Mouse (Mus musculus): ENCODE measurements around the gene Crtc2.
"Not testable (repeated sequence)": the region's sequence is repeated elsewhere in the genome, so short reads cannot be mapped to it uniquely, and the experiment has no call there.

Crtc2 gene

DNA sequence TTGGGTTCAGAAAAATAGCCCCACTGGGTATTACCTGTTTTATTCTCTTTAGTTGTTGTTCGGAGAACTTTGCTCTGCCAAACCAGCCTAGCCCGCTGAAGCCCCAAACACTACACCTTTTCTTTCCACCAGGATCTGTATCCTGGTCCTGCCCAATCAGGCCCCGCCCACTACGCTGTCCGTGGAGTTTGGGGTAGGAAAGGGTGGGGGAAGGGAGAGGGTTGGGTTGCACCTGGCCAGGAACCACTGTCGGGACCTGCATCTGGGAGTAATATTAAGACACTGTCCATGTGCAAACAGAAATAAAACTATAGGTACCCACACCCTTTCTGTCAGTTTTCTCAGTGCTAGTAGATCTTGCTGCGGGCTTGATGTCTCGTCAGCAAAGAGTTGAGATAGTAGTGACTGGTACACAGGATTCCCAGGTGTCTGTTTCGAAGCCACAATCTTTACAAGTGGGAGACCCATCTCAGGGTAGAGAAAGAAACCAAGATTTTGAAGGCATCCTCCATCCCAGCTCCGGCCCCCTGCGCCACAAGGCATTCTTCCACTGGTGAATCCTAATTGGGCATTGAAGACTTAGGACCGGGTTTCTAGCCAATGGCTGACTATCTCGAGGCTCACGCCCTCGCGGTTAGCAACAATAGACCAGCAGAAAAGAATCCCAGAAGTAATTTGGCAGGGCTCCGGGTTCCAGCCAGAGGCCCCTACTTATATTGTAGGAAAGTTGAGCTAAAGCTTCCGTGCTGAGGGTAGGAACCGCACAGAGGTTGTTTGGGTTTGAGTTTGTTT is 10.8 kb upstream of the Crtc2 start, which contains the start of gene Creb3l4:
Gene Creb3l4, minus strand, starts transcription at position 529 of the 792 bp plus-strand sequence.
- DNase-seq (ENCODE audit: low read depth, low spot score), result no peak

DNA sequence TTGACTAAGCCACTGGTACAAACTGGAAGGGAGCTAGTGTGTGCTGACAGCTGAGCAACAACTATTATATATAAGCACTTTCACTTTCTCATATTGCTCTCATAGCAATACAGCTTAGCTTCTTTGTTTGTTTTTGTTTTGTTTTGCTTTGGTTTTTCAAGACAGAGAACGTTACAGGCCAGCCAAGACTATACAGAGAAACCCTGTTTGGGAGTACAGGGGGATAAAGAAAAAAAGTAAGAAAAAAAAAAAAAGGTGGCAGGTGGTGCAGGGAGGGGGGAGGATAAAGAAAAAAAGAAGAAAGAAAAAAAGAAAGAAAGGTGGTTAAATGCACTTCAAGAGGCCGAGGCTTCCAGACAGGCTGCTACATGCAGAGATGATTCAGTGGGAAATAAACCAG is 8.6 kb upstream of the Crtc2 start:
- peak; percentile 48 for DNase-seq (ENCODE audit: low read depth, low spot score)

DNA sequence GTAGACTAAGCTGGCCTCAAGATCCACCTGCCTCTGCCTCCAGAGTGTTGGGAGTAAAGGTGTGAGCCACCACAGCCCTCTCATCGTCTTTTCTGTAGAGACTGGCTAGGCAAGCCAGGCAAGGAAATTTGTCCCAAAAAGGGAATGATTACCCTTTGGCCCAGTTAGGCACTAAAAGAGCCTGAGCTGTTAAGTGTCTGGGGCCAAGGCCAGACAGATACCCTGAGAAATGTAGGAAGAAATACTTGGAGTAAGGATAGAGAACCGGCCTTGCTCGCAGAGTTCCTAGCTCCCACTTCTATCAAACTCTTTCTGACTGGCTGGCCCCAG is 6.4 kb upstream of the Crtc2 start:
- DNase-seq (ENCODE audit: low read depth, low spot score), result no peak

DNA sequence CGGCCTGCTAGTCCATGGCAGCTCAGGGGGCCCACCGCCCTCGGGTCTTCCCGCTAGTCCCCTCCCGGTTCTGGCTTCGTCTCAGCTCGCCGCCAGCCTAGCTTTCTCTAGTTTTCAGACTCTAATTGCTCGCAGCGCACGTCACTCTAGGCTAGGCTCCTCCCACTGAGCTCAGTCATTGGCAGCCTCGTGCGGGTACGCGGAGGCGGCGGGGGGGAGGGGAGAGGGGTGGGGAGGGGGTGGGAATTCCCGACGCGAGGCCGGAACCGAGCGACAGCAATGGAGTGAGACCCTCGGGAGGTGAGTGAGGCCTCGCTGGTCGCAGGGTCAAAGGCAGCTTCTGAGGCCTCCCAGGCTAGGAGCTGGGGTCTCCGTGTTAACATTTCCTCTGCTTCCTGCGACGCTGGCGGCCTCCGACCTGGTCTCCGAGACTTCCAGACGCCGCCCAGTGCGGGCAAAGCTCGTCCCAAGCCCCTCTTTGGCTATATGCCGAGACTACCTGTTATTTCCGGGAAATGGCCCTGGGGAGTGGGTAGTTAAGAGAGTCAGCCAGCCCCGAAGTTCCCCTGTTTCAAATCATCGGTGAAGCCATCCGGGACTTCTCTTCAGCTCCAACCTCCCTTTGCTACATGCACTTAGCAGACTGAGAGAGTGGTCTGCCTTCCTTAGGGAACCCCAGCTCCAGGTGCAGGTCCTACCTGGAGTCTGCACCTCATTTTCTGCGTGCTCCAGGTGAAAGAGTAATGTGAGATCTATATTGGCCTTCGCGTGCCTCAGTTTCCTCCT is 5.8 kb upstream of the Crtc2 start, which contains the start of gene Slc39a1:
Gene Slc39a1, plus strand, starts transcription at position 213 of the 786 bp plus-strand sequence.
- DNase-seq (ENCODE audit: low read depth, low spot score), result peak; percentile 95

DNA sequence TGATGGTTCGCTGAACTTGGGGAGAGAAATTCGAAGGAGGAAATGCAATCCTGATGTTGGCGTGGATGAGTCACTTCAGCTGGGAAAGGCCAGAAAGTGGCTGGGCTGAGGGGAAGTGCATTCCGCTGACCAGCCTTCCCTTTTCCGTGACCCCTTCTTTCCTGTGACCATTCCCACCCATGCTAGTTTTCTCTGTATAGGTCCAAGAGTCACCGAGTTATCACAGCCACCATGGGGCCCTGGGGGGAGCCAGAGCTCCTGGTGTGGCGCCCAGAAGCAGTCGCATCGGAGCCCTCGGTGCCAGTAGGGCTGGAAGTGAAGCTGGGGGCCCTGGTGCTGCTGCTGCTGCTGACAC is 5.2 kb upstream of the Crtc2 start:
- DNase-seq (ENCODE audit: low read depth, low spot score), result peak; percentile 37

DNA sequence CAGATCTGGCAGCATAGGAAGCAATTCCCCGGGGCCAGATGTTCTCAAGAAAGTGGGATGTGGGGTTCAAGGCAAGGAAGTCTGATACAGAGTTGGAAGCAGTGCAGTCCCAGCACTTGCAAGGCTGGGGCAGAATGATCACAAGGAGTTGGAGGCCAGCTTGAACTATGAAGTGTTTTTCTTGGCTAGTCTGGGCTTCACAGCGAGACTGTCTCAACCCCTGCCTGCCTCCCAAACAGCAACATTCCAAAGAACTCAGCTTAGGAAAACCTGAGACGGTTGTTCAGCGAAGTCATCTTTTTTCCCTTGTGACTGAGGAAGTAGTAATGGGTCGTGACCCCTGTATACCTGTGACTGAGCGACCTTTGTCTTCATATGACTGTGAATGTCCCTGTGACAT is 3.2 kb upstream of the Crtc2 start:
- DNase-seq (ENCODE audit: low read depth, low spot score), result no peak

DNA sequence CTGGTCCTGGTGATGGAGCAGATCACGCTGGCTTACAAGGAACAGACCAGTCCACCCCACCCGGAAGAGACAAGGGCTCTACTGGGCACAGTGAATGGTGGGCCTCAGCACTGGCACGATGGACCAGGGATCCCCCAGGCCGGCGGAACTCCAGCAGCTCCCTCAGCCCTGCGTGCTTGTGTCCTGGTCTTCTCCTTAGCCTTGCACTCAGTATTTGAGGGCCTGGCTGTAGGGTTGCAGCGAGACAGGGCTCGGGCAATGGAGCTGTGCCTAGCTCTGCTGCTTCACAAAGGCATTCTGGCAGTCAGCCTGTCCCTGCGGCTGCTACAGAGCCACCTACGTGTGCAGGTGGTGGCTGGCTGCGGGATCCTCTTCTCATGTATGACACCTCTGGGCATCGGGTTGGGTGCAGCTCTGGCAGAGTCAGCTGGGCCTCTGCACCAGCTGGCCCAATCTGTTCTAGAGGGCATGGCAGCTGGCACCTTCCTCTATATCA is 2.2 kb upstream of the Crtc2 start:
- DNase-seq (ENCODE audit: low read depth, low spot score), result not testable (repeated sequence)

DNA sequence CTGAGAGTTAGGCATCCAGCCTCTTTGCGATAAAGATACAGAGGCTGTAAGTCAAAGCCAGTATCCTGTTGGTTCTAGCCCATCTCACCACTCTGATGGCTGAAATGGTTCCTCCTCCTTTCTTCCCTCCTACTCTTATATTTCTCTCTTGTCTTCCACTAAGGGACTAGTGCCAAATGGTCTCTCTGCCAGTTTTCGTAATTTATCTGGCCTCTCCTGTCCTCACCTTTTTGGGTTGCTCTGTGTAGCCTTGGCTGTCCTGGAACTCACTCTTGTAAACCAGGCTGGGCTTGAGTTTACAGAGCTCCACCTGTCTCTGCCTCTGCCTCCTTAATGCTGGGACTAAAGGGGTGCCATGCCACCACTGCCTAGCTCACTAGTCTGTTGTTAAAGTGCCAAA is 1.3 kb upstream of the Crtc2 start:
- DNase-seq (ENCODE audit: low read depth, low spot score), result not testable (repeated sequence)

DNA sequence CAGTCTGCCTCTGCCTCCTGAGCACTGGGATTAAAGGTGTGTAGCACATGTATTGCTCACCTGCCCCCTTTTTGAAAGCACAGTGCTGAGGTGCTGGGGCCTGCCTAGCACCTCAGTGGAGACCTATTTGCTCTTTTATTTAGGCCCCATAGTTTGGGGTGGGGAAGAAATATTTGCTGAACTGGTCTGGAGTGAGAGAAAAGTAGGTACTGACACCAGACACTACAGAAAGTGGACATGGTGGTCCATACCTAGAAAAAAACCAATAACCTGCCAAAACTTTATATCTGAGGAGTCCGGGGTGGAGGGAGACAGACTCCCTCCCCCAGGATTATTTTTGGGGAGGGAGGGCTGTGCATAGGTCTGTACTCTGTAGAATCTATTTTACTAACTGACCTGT is 789 bp upstream of the Crtc2 start:
- not testable (repeated sequence) for DNase-seq (ENCODE audit: low read depth, low spot score)

DNA sequence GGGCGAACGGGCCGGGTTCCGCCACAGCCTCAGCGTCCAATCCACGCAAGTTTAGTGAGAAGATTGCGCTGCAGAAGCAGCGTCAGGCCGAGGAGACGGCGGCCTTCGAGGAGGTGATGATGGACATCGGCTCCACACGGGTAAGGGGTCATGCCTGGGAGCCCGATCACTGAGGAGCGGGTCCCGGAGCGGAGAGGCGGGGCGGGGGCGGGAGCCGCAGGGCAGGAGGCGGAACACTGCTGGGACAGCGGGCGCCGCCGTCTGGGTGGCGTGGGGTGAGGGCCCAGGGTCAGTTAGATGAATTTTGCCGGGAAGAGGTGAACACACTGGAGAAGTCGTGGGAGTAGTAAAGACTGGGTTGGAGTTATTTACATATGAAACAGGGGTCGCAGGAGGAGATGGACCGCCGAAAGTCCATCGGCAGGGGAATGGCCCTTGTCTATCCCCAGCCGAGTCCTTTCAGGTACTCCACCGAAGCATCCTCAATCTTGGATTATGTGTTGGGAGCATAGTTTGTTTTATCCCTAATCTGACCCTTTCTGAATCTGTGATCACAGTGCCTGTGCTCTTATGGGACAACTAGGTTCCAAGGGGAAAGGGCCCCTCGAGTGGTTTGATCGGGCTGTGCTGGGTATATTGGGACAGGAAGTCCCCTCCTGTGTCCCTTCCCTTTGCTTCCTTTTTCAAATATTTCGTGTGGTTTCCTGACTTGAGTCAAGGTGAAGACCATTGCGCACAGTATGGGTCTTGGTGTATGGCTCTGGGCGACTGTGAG is 643 bp downstream of the Crtc2 start:
- peak; percentile 40 for DNase-seq (ENCODE audit: low read depth, low spot score)

DNA sequence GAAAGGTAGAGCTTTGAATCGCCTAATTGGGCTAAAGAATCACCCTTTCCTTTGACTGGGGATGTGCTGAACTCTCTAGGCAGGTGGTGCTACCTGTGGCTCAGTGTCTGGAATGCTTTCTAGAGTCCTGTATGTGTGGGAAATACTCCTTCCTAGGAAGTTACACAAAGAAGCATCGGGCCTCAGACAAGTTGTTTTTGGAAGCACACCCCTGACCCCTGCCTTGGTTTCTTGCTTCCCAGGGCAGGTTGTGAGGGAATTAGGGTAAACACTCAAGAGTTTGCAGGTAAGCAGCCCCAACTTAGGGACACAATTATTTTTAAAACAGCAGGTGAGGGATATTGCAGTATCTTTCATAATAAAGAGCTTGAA is 1.2 kb downstream of the Crtc2 start:
- no peak for DNase-seq (ENCODE audit: low read depth, low spot score)

DNA sequence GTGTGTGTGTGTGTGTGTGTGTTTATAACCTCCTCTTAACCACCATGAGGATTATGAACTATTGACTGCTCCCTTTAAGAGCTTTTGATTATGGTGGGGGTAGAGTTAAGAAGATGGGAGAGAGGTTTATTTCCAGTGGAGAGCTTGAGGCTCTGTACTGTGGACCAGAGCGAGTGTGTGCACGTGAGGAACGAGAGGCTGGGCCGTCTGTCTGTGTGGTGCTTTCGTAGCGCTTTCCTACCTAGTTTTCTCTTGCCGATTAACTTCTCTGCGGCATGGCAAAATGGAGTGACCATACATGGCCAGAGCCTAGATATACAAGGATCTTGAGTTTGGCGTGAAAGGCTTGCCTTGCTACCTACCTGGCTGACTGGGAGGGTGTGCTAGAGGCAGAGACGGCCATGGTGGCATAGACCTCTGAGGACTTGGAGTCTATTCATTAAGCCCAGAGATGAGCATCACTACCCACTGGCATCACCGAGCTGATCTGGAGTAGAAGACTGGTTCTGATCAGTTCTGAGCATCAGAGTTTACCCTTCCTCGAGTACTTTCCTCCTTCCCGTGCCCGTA is 1.9 kb downstream of the Crtc2 start:
- DNase-seq (ENCODE audit: low read depth, low spot score), result no peak

DNA sequence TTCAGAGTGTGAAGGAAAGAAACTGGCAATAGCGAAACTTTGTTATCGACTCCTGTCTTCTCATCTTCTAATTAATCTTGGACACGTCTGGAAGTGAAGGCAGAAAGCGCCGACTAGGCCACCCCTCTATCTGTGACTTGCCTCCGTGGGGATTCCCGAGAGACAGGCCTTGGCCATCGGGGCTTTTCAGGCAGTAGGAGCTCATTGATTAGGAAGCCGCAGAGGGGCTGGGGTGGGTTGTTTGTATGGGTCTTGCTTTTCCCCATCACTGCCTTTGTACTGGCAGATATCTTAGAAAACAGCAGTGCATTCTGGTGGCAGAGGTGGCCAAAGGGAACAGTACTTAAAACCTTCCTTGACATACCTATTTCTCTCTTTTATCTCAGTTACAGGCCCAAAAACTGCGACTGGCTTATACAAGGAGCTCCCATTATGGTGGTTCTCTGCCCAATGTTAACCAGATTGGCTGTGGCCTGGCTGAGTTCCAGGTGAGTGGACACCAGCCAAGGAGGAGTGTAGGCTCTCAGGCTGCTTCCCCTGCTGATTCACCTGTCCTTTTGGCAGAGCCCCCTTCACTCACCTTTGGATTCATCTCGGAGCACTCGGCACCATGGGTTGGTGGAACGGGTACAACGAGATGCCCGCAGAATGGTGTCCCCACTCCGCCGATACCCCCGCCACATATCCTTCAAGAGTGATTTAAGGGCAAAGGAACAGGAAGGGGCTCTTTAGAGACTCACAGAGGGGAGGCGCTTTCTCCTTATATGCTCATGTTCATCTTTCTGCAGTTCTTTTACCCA is 3.0 kb downstream of the Crtc2 start:
- no peak for DNase-seq (ENCODE audit: low read depth, low spot score)

DNA sequence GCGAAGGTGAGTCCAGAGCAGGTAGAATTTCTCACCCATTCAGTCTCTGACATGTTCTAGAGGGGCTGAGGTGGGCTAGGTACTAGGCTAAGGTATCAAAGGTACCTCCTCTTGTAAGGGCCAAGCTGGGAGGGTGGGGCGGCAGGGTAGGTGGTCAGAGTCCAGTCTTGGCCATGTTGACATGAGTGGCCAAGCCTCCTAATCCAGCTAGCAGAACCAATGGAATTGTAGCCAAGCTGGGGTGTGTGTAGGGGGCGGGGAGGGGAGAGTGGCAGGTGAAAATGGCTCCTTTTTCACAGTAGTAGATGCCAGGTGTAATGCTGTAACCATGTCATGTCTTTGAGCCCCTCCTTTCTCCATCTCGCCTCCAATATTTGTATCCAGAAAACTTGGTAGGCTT is 4.6 kb downstream of the Crtc2 start:
- no peak for DNase-seq (ENCODE audit: low read depth, low spot score)

DNA sequence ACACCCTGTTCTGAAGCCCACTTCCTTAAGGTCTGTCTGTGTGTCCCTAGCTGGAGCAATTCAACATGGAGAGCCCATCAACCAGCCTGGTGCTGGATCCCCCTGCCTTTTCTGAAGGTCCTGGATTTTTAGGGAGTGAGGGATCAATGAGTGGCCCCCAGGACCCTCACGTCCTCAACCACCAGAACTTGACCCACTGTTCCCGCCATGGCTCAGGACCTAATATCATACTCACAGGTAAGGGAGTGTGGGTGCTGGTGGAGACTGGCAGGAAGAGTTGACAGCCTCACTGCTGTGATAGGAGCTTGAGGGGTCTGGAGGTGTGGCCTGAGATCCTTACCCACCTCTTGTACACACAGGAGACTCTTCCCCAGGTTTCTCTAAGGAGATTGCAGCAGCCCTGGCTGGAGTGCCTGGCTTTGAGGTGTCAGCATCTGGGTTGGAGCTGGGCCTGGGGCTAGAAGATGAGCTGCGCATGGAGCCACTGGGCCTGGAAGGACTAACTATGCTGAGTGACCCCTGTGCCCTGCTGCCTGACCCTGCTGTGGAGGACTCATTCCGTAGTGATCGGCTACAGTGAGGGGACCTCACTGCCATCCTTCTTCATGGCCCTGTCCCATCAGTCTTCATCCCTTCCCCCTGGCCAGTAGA is 9.3 kb downstream of the Crtc2 start:
- no peak for DNase-seq (ENCODE audit: low read depth, low spot score)

DNA sequence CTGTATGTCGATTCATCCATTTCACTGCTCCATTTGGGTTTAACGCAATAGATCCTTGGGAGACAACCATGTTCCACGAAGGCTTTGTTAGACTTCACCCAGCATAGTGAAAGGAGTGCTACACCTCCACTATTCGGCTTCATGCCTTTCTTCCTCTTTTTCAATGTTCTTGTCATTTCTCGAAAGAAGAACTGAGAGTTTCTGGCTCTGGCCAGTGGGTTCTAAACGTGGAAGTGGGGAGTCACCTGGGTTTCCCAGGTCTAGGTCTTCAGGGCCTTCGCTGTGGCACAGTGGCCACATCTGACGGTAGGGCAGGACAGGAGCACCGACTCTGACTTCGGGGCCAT is 10.7 kb downstream of the Crtc2 start:
- no peak for DNase-seq (ENCODE audit: low read depth, low spot score)

DNA sequence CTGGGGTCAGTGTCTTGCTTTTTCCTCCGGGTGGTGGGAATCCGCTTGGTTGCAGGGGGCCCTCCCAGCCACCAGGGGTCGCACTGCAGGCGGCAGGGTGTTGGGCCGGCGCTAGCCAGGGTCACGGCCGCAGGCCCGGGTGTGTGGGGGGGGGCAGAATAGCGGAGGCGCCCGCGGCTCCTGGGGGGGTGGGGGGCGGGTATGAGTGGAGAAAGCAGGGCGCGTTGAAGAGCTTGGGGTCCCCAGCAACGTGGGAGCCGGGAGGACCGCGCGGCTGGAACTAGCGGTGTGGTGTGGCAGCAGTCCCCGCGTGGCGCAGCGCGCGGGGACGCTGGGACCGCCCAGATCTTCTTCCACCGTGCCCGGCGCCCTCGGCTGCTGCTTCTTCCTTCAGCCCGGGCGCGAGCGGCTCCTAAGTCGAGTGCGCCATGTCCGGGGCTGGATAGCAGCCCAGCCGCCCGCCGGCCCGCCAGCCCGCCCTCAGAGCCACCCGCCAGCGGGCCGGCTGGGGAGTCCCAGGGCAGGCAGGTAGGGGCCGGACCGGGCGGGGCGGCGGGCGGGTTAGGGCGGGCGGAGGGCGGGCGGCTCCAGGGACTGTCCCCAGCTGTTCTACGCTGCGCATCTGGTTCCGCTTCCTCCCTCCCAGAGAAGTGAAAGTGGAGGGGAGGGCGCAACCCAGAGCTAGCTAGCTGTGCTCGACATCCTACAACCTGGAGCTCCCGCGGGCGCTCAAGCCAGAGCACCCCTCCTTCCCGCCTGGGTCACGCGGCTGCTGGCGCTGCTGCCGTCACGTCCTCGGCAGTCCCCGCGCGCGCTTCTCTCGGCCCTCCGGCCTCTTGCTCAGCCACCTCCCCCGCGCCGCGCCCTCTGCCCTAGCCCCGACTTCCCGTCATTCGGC is 11.3 kb downstream of the Crtc2 start, which contains the start of gene Dennd4b:
Gene Dennd4b, plus strand, starts transcription at position 152 of the 898 bp plus-strand sequence.
- DNase-seq (ENCODE audit: low read depth, low spot score), result peak; percentile 94

DNA sequence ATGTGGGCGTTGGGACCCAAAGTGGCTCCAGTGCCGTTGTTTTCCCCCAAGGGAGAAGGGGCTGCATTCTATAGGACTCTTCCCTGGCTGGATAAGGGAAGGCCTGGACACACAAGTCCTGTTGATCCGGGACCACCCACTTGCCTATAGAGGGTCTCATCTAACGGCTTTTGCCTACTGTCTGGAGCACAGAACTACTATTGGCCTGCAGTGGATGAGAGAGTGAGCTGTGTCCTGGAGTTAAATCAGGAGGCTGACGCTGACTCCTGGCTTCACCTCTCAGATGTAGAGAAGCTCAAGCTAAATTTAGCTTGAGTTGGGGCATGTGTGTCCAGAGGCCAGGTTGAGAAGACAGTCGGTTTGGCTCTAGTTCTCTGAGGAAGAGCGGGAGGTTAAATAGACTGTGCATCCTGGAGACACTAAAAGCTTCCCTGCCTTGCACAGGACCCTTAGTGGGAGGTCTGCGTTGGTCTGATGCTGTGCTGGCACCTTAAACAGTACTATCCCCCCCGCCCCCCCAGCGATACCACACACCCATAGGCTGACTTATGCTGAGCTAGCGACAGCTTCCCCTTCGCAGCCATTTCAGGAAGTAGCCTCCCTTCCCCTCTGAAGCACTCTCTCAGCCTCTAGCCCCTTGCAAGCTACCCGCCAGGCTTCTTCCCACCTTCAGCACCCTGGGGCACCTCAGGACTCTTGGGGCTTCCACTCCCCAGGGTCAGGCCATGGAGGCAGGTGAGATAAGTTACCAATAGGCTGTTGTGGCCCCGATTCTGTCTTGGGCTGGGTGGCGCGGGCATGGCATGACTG is 12.2 kb downstream of the Crtc2 start:
- peak; percentile 78 for DNase-seq (ENCODE audit: low read depth, low spot score)
